Mouse (Mus musculus): ENCODE results near the gene Nelfe. TPM values are rescaled to one million over a fixed set of nuclear protein-coding genes. Genes with fewer than 3 reads are reported as not detected.
"Not testable (repeated sequence)": the region's sequence is repeated elsewhere in the genome, so short reads cannot be mapped to it uniquely, and the experiment has no call there.

The Nelfe gene
- total and polyA plus RNA-seq, 3 experiments: 12.3 to 15.8 (median 14.9) TPM

DNA sequence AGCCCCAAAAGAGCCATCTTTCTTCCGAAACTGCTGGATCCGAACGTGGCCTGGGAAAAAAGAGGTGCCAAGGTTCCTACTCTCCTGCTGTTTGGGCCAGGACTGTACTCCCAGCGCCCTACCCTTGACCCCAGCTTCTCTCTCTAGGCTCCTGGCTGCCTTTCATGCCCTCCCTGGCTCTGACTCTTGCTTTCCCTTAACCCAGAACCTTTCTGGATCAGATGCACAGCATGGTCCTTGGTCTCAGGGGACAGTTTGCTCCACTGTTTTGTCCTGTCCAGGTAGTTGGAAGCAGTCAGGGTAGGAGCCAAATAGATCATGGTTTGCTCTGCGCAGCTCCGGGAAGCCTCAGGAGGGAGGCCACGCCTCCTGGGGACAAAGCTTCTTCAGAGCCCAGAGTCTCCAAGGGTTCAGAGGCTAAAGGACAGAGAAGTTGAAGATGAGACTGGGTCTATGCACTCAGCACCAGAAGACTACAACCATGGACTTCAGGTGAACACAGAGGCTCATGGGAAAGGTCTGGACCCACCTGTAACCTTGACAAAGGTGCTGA is 35.3 kb upstream of the Nelfe start:
- 69% methylated on average over 7 of the region's 7 CpGs for WGBS
- H3K36me3 ChIP-seq (ENCODE audit: control insufficient read depth, insufficient read depth, low read length): no peaks in the 10 kb centered on the region
- H3K4me1 ChIP-seq (ENCODE audit: control insufficient read depth, insufficient read depth, low read length): no peaks in the 10 kb centered on the region
- H3K9ac ChIP-seq (ENCODE audit: low read depth, low read length): no peak overlapping the region
- no peak overlapping the region for H3K4me3 ChIP-seq
- no peak overlapping the region for H3K27ac ChIP-seq
- H3K79me2 ChIP-seq (replicated peaks; ENCODE audit: control insufficient read depth, insufficient read depth, low read length): no peaks in the 10 kb centered on the region
- intact Hi-C loops (cut with DNase I): no loop called here
- no peaks in the 10 kb centered on the region for H3K27me3 ChIP-seq (ENCODE audit: control insufficient read depth, insufficient read depth, low read length)
- DNase-seq: no peak
- TF ChIP-seq EP300 (IDR thresholded peaks at IDR 0.05; ENCODE audit: insufficient read depth, low read depth, low read length): no peak
- no peak for TF ChIP-seq CTCF (IDR thresholded peaks at IDR 0.05)
- no peak for TF ChIP-seq POLR2A (IDR thresholded peaks at IDR 0.05; ENCODE audit: insufficient read depth, low read depth, low read length)

DNA sequence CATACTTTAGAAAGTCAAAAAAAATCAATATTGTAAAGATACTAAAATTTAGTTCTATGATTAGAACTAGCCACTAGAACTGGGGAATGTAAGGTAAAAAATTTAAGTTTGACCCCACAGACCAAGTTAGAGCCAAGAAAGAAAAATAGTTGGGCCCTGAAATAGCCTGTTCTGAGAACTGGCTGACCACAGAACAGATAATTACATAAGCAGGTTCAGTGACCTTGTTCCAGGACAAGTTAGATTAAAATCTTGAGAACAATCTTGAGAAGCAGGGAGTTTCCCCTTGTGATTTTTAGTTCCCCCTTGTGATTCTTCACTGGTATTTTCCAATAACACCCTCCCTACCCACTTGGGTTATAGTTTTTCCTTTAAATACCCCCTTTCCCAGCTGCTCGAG is 19.4 kb upstream of the Nelfe start:
- DNase-seq; H3K4me3 ChIP-seq; H3K9ac ChIP-seq (ENCODE audit: low read depth, low read length); H3K79me2 ChIP-seq (replicated peaks; ENCODE audit: control insufficient read depth, insufficient read depth, low read length); H3K27ac ChIP-seq; H3K27me3 ChIP-seq (ENCODE audit: control insufficient read depth, insufficient read depth, low read length); H3K36me3 ChIP-seq (ENCODE audit: control insufficient read depth, insufficient read depth, low read length); H3K4me1 ChIP-seq (ENCODE audit: control insufficient read depth, insufficient read depth, low read length): not testable (repeated sequence)
- WGBS: 100% methylated on average over 1 of the region's 1 CpGs
- intact Hi-C loops (cut with DNase I): loop anchor here (10.0 kb wide), 1 partner anchor 414 kb away; the partner anchor contains the start of gene Ddx39b

DNA sequence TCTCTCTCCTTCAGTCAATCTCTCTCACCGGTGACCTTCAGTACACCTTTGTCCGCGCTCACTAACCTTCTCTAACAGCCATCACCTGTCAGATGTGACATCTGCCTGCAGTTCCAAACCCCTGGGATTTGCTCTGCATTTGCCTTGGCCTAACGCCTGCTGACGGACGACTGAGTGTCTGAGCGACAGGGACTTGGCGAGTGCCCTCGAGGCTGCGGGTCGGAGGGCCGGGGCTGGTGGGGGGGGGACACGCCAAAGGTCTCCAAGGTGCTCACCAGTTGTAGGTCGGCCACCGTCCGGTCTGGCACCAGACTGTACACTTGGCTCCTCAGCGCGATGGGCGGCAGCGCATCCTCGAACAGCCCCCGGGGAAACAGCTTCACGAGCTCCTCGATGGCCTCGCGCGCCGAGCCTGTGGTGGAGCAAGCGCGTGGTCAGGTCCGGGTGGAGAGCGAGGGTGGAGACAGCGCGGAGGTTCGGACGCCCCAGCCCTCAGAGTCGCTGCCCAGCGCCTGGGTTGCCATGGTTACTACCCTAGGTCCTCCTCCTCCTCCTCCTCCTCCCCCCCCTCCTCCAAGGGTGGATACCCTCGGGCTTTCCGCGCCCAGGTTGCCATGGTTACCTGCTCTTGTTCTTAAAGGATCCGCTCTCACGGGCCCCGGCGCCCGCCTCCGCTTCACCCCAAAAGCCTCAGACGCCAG is 13.9 kb upstream of the Nelfe start:
- no peak for TF ChIP-seq CTCF (IDR thresholded peaks at IDR 0.05)
- TF ChIP-seq EP300 (IDR thresholded peaks at IDR 0.05; ENCODE audit: insufficient read depth, low read depth, low read length): no peak
- no peak for TF ChIP-seq POLR2A (IDR thresholded peaks at IDR 0.05; ENCODE audit: insufficient read depth, low read depth, low read length)
- intact Hi-C loops (cut with DNase I): loop anchor here (5.0 to 10.0 kb wide), 2 partner anchors 146 to 408 kb away; partner anchors contain the start of genes Ddx39b and Lsm2
- Histone ChIP-seq H3K9ac (ENCODE audit: low read depth, low read length) (peak overlapping the region; percentile 71), H3K79me2 (replicated peaks; ENCODE audit: control insufficient read depth, insufficient read depth, low read length) (peaks cover 2% of the 10 kb centered on the region; the same call in 1 of the 2 replicates), H3K4me1 (ENCODE audit: control insufficient read depth, insufficient read depth, low read length) (peaks cover 4% of the 10 kb centered on the region), H3K27me3 (ENCODE audit: control insufficient read depth, insufficient read depth, low read length) (no peaks in the 10 kb centered on the region), H3K36me3 (ENCODE audit: control insufficient read depth, insufficient read depth, low read length) (no peaks in the 10 kb centered on the region), H3K4me3 (peak overlapping the region; percentile 63), H3K27ac (peak overlapping the region; percentile 74)
- DNase-seq: no peak
- WGBS: 4% methylated on average over 48 of the region's 48 CpGs

DNA sequence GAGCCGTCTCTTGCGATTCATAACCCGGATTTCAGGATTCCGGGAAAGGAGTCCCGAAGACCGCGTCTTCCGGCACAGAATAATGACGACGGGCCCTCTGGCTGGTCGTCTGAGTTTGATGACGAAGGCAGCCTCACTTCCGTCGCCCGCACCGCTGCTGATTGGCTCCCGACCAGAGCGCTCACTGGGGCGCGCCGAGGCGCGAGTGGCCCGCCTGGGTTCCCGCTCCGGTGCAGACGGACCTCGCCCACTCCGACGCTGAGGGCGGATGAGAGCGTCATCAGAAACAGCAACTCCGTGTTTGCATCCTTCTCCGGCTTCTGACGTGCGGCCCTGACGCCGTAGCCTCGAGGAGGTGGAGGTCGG is 13.4 kb upstream of the Nelfe start, which contains the start of the genes Stk19 and Dxo:
Gene Stk19, minus strand, starts transcription at position 90 of the 366 bp plus-strand sequence.
Gene Dxo, plus strand, starts transcription at position 164 of the 366 bp plus-strand sequence.
- DNase-seq: peak; percentile 96 to 97
- WGBS: under 1% methylated on average over 40 of the region's 40 CpGs
- Histone ChIP-seq H3K4me3 (peak within 1 kb of the TSS; percentile 63), H3K36me3 (ENCODE audit: control insufficient read depth, insufficient read depth, low read length) (no peaks in the 10 kb centered on the region), H3K4me1 (ENCODE audit: control insufficient read depth, insufficient read depth, low read length) (peaks cover 4% of the 10 kb centered on the region), H3K79me2 (replicated peaks; ENCODE audit: control insufficient read depth, insufficient read depth, low read length) (peaks cover 2% of the 10 kb centered on the region; the same call in 1 of the 2 replicates), H3K27ac (peak within 1 kb of the TSS; percentile 74), H3K9ac (ENCODE audit: low read depth, low read length) (peak within 1 kb of the TSS; percentile 71), H3K27me3 (ENCODE audit: control insufficient read depth, insufficient read depth, low read length) (no peaks in the 10 kb centered on the region)
- no peak for TF ChIP-seq CTCF (IDR thresholded peaks at IDR 0.05)
- peak; percentile 89 for TF ChIP-seq POLR2A (IDR thresholded peaks at IDR 0.05; ENCODE audit: insufficient read depth, low read depth, low read length)
- TF ChIP-seq EP300 (IDR thresholded peaks at IDR 0.05; ENCODE audit: insufficient read depth, low read depth, low read length): 0 out of 2 replicates have a peak, but pooled peaks have one; percentile 8
- intact Hi-C loops (cut with DNase I): loop anchor here (1.0 to 10.0 kb wide), 3 partner anchors 13 to 408 kb away; partner anchors contain the start of genes Ddx39b, Lsm2, Nelfe and Skiv2l

DNA sequence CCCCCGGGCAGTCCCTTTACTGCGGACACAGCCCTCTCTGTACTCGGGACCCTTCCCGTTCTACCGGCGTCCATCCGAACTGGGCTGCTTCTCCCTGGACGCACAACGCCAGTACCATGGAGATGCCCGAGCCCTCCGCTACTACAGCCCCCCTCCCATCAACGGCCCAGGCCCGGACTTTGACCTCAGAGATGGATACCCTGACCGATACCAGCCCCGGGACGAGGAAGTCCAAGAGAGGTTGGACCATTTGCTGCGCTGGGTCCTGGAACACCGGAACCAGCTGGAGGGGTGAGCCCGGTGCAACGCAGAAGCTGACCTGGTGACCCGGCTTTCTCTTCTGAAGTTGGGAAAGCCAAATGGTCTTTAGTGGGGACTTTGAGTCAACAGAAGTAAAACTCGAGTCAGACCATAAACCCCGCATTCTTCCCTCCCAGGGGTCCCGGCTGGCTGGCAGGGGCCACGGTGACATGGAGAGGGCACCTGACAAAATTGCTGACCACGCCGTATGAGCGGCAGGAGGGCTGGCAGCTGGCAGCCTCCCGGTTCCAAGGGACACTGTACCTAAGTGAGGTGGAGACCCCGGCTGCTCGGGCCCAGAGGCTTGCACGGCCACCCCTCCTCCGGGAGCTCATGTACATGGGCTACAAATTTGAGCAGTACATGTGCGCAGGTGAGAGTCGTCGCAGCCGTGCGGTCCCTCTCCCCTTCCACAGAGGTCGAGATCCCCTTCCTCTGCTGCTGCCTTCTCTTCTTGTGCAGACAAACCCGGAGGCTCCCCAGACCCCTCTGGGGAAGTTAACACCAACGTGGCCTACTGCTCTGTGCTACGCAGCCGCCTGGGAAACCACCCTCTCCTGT is 12.5 kb upstream of the Nelfe start:
- no peaks in the 10 kb centered on the region for H3K36me3 ChIP-seq (ENCODE audit: control insufficient read depth, insufficient read depth, low read length)
- intact Hi-C loops (cut with DNase I): loop anchor here (1.0 to 10.0 kb wide), 3 partner anchors 13 to 407 kb away; partner anchors contain the start of genes Ddx39b, Lsm2, Nelfe and Skiv2l
- H3K9ac ChIP-seq (ENCODE audit: low read depth, low read length): peak overlapping the region; percentile 67
- no peaks in the 10 kb centered on the region for H3K27me3 ChIP-seq (ENCODE audit: control insufficient read depth, insufficient read depth, low read length)
- DNase-seq: no peak
- TF ChIP-seq CTCF (IDR thresholded peaks at IDR 0.05) (no peak), POLR2A (IDR thresholded peaks at IDR 0.05; ENCODE audit: insufficient read depth, low read depth, low read length) (no peak), EP300 (IDR thresholded peaks at IDR 0.05; ENCODE audit: insufficient read depth, low read depth, low read length) (no peak)
- 36% methylated on average over 43 of the region's 43 CpGs for WGBS
- H3K79me2 ChIP-seq (replicated peaks; ENCODE audit: control insufficient read depth, insufficient read depth, low read length): peaks cover 2% of the 10 kb centered on the region; the same call in 1 of the 2 replicates
- peak overlapping the region; percentile 74 for H3K27ac ChIP-seq
- H3K4me3 ChIP-seq: peak overlapping the region; percentile 63
- H3K4me1 ChIP-seq (ENCODE audit: control insufficient read depth, insufficient read depth, low read length): peaks cover 4% of the 10 kb centered on the region
